Mouse (Mus musculus) small intestine, adult 2 months (tissue): ENCODE measurements around the gene Nupl1.

Experiments
- CTCF ChIP-seq: fragments of 200-500 bp; IDR thresholded peaks from 2 replicates; pipeline ENCODE4 v1.5.1; 2012; ENCODE audit warnings: low read depth, mild to moderate bottlenecking, control low read depth, inconsistent platforms, low read length, moderate library complexity, mixed read lengths; ENCODE audit not compliant: insufficient replicate concordance, insufficient read length; ENCODE audit errors: extremely low read depth
- POLR2A ChIP-seq: fragments of 200-500 bp; IDR thresholded peaks from 2 replicates; pipeline ENCODE4 v1.6.1; 2012; ENCODE audit warnings: low read depth, mild to moderate bottlenecking, control low read depth, inconsistent platforms, low read length, moderate library complexity

DNA sequence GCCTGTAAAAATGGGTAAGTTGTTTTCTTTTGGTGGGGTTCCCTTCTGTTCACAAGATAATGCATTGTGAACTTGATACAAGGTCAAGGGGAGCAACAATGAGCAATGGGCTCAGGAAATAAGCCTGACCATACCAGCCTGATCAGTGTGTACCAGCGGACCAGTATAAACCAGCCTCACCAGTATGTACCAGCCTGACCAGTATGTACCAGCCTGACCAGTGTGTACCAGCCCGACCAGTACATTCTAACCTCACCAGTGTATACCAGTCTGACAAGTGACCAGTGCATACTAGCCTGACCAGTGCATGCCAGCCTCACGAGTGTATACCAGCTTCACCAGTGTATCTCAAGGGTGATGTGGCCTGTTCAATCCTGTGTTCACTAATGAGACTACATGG lies 87.9 kb downstream of the Nupl1 start:
- TF ChIP-seq CTCF (no peak), POLR2A (no peak)
